Comparison of ENCODE assay signal across 8 mouse cellular contexts in genomic region chr1:156997476-156998305, GRCm38 (mm10). TPM values are rescaled to one million over a fixed set of nuclear protein-coding genes. Genes with fewer than 3 reads are reported as not detected.
A peak's percentile ranks its signal among the peaks of the same experiment; 100 is the strongest.
DNase-seq lines count a peak whose midpoint lies in the region; ATAC-seq and TF ChIP-seq lines count a peak whose summit lies in the region.

No protein-coding gene starts in this region.

- H3K9me3 ChIP-seq in hindbrain, embryonic 14.5 days (ENCODE audit: control insufficient read depth, low read length), result no peaks in the 10 kb centered on the region
- H3K9me3 ChIP-seq in neural tube, embryonic 13.5 days, result no peaks in the 10 kb centered on the region

- peaks cover 14% of the 10 kb centered on the region for H3K4me1 ChIP-seq in hindbrain, embryonic 14.5 days (replicated peaks; ENCODE audit: control insufficient read depth, insufficient read depth, low read length)
- H3K4me1 ChIP-seq in neural tube, embryonic 13.5 days (replicated peaks), result peaks cover 52% of the 10 kb centered on the region

- no peaks in the 10 kb centered on the region for H3K27me3 ChIP-seq in hindbrain, embryonic 14.5 days (ENCODE audit: control insufficient read depth, insufficient read depth, low read length)
- no peaks in the 10 kb centered on the region for H3K27me3 ChIP-seq in neural tube, embryonic 13.5 days

- peak; percentile 41 for DNase-seq in lung, postnatal 10 days
- no peak for DNase-seq in lung, postnatal 36 days
- peak; percentile 94 for DNase-seq in brain, embryonic 14.5 days (ENCODE audit: low read depth)
- DNase-seq in hindbrain, embryonic 14.5 days (ENCODE audit: low spot score), result no peak
- DNase-seq in right cerebral cortex, postnatal 14 days, result no peak
- no peak for DNase-seq in gastrocnemius, postnatal 36 days
- no peak for DNase-seq in urinary bladder, adult 2 months (ENCODE audit: low spot score)

- H3K9ac ChIP-seq in hindbrain, embryonic 14.5 days, result no peak overlapping the region
- H3K9ac ChIP-seq in neural tube, embryonic 13.5 days, result no peak overlapping the region

- no peak for TF ChIP-seq POLR2A in brain, embryonic 14.5 days (IDR thresholded peaks at IDR 0.05; ENCODE audit: borderline replicate concordance, extremely low read depth, insufficient read depth, insufficient read length, poor library complexity, severe bottlenecking)

- intact Hi-C loops in gastrocnemius, postnatal 36 days (cut with DNase I), result no loop called here

- H3K36me3 ChIP-seq in hindbrain, embryonic 14.5 days (replicated peaks; ENCODE audit: control insufficient read depth, insufficient read depth), result no peaks in the 10 kb centered on the region
- H3K36me3 ChIP-seq in neural tube, embryonic 13.5 days, result no peaks in the 10 kb centered on the region

- no peak for TF ChIP-seq CTCF in brain, embryonic 14.5 days (IDR thresholded peaks at IDR 0.05; ENCODE audit: borderline replicate concordance, extremely low read depth, insufficient read depth, insufficient read length)

- H3K4me2 ChIP-seq in hindbrain, embryonic 14.5 days (replicated peaks), result no peak overlapping the region
- no peak overlapping the region for H3K4me2 ChIP-seq in neural tube, embryonic 13.5 days

- H3K27ac ChIP-seq in hindbrain, embryonic 14.5 days, result peak overlapping the region; percentile 51
- H3K27ac ChIP-seq in neural tube, embryonic 13.5 days (replicated peaks), result peak overlapping the region; percentile 79

- H3K4me3 ChIP-seq in hindbrain, embryonic 14.5 days (replicated peaks; ENCODE audit: low read length), result no peak overlapping the region
- H3K4me3 ChIP-seq in neural tube, embryonic 13.5 days, result no peak overlapping the region

- WGBS in hindbrain, embryonic 14.5 days, result 19% methylated on average over 12 of the region's 12 CpGs
- 18% methylated on average over 12 of the region's 12 CpGs for WGBS in neural tube, embryonic 13.5 days

- peak; percentile 83 for ATAC-seq in hindbrain, embryonic 14.5 days (ENCODE audit: low FRiP score)
- peak; percentile 77 for ATAC-seq in neural tube, embryonic 13.5 days (ENCODE audit: low read depth)

RNA-seq across cellular contexts. Expression of gene Ralgps2, which starts 58.3 kb away (rescaled TPM):
- polyA plus RNA-seq in brain, embryonic 14.5 days (2012; rRNA removed), result 36.3 and 52.1 TPM in 2 replicates
- polyA plus RNA-seq in hindbrain, embryonic 14.5 days (2014; fragmentation: Nextera tagmentation; extraction: Ambion mirVana), result 85.6 and 89.5 TPM in 2 replicates
- polyA plus RNA-seq in neural tube, embryonic 13.5 days (2015; fragmentation: Nextera tagmentation; extraction: Ambion mirVana), result 91.7 and 92.9 TPM in 2 replicates
- 1 to 10 TPM; 1.3 to 2.9 TPM for total RNA-seq in gastrocnemius, postnatal 36 days (2021)
- polyA plus RNA-seq in urinary bladder, adult 2 months (2012; rRNA removed), result 8.2 and 12.3 TPM in 2 replicates

Comparison
In these comparisons a context has a peak if more than half of its experiments do, and no peak if none do; other contexts are left out.
1. DNase-seq: peak in lung, postnatal 10 days (single experiment) and brain, embryonic 14.5 days (single experiment); none in lung, postnatal 36 days (single experiment), hindbrain, embryonic 14.5 days (single experiment), right cerebral cortex, postnatal 14 days (single experiment), gastrocnemius, postnatal 36 days (0 of 2) and urinary bladder, adult 2 months (single experiment).